Mouse (Mus musculus): ENCODE measurements at regions not wholly inside any gene's neighbourhood (a gene's known extent, or its start where the extent isn't known, plus 50 kb on each side); places are given as distances from the start of the nearest gene placed in this dataset.

DNA sequence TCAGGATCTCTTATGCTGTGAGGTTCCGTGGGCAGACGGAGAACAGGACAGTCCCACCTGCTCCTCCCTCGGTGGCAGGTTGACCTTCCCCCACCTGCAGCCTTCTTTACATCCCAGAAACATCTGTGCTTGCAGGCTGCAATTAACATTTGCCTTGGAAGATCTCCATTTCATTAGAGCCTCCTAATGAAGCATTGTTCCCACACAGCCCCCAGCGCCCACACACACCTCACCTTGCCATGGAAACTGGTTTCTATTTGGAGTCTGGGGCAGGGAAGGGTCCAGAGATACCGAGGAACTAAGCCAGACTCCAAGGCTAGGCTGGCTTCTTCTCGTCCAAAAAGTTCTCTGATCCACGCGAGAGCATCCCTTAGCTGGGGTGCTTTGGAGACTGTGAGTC lies 56.6 kb upstream of the Rpl38 start:
- 73% methylated on average over 8 of the region's 8 CpGs for WGBS
- Histone ChIP-seq H3K4me3 (no peak overlapping the region), H3K27ac (no peak overlapping the region), H3K27me3 (ENCODE audit: low read depth, poor library complexity, severe bottlenecking) (no peaks in the 10 kb centered on the region), H3K36me3 (no peaks in the 10 kb centered on the region), H3K4me1 (no peaks in the 10 kb centered on the region), H3K9me3 (replicated peaks) (no peaks in the 10 kb centered on the region)
- DNase-seq (ENCODE audit: low spot score) = no peak

DNA sequence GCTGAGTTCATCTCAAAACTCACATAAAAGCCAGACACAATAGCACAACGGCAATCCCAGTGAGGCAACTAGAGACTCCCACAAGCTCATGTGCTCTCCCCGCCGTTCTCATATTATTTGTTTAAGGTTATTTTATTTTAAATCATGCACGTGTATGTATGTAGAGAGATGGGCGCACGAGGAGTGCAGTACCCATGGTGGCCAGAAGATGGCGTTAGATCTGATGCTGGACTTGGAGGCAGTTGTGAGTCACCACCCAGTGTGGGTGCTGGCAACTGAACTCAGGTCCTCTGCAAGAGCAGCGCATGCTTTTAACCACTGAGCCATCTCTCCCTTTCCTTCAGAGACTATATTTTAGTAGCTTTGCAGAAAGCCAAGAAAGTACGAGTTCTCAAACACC lies 60.3 kb upstream of the Rpl38 start:
- Histone ChIP-seq H3K27me3 (ENCODE audit: low read depth, poor library complexity, severe bottlenecking) (no peaks in the 10 kb centered on the region), H3K4me3 (no peak overlapping the region), H3K9me3 (replicated peaks) (no peaks in the 10 kb centered on the region), H3K27ac (no peak overlapping the region), H3K36me3 (no peaks in the 10 kb centered on the region), H3K4me1 (no peaks in the 10 kb centered on the region)
- WGBS = 92% methylated on average over 9 of the region's 9 CpGs
- no peak for DNase-seq (ENCODE audit: low spot score)

DNA sequence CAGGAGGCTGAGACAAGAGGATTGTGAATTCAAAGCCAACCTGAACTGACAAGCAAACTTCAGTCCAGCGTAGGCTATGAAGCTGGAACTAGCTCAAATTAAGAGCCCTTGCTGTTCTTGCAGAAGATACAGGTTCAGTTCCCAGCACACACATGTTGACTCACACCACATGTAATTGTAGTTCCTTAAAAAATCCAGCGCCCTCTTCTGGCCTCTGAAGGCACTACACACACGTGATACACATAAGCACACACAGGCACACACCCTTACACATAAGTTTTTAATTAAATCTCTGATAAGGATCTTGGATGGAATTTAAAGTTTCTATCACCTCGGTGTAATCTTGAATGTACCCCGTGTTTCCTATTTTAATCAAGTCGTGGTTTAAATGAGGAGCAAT lies 65.2 kb upstream of the Rpl38 start:
- Histone ChIP-seq H3K36me3 (no peaks in the 10 kb centered on the region), H3K9me3 (replicated peaks) (no peaks in the 10 kb centered on the region), H3K4me1 (no peaks in the 10 kb centered on the region), H3K27ac (no peak overlapping the region), H3K4me3 (no peak overlapping the region), H3K27me3 (ENCODE audit: low read depth, poor library complexity, severe bottlenecking) (no peaks in the 10 kb centered on the region)
- WGBS = 79% methylated on average over 6 of the region's 6 CpGs
- no peak for DNase-seq (ENCODE audit: low spot score)

DNA sequence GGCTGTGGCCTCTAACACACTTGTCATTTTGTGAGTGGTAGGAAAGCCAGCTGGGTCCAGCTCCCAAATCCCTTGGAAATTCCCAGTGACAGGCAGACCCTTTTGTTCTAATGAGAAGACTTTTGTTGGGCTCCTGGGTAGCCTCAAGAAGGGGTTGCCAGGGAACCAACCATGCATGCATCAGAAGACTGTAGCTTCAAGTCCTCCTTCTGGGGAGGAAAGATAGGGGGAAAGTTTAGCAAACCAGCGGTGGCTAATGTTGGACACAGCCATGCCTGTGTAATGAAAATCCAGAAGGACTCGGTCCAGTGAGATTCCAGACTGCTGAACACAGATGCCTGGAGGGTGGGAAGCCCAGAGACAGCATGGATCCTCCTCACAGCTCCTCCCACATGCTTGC lies 71.1 kb upstream of the Rpl38 start:
- Histone ChIP-seq H3K4me3 (no peak overlapping the region), H3K36me3 (no peaks in the 10 kb centered on the region), H3K27ac (no peak overlapping the region), H3K4me1 (no peaks in the 10 kb centered on the region), H3K27me3 (ENCODE audit: low read depth, poor library complexity, severe bottlenecking) (no peaks in the 10 kb centered on the region), H3K9me3 (replicated peaks) (no peaks in the 10 kb centered on the region)
- 73% methylated on average over 2 of the region's 2 CpGs for WGBS
- DNase-seq (ENCODE audit: low spot score) = no peak

DNA sequence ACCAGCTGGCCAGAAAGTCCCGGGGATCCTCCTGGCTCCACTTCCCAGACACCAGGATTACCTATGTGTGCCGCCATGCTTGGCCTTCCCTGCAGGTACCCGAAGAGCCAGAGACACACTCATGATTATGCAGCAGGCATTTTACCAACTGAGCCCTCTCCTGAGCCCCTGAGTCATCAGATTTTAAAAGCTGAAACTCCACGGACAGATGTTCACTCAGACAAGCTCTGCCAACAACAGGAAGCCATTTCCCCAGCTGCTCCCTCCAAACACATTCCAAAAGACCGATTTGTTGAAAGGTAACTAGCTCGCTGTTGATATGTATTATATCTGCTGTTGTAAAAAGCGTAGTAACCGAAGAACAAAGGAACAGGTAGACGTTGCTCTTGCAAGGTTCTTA lies 75.4 kb upstream of the Rpl38 start:
- no peaks in the 10 kb centered on the region for H3K27me3 ChIP-seq (ENCODE audit: low read depth, poor library complexity, severe bottlenecking)
- no peak overlapping the region for H3K27ac ChIP-seq
- no peaks in the 10 kb centered on the region for H3K9me3 ChIP-seq (replicated peaks)
- no peak for DNase-seq (ENCODE audit: low spot score)
- H3K36me3 ChIP-seq = no peaks in the 10 kb centered on the region
- no peak overlapping the region for H3K4me3 ChIP-seq
- H3K4me1 ChIP-seq = peaks cover 8% of the 10 kb centered on the region
- 86% methylated on average over 9 of the region's 9 CpGs for WGBS

DNA sequence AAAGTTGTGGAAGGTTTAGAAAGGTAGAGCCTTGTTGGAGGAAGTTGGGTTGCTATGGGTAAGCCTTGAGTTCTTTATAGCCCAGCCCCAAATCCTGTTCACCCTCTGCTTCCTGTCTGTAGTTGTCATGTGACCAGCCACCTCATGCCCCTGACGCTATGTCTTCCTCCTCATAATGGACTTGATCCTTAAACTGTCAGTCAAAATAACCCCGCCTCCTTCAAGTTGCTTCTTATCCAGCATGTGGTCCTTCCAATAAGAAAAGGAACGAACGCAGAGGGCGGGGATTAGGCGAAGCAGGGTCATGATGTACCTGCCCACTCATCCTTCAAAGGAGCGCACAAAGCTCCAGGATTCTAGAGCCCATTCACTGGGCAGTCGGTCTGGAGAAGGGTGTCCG lies 79.8 kb upstream of the Rpl38 start:
- 71% methylated on average over 9 of the region's 9 CpGs for WGBS
- H3K27me3 ChIP-seq (ENCODE audit: low read depth, poor library complexity, severe bottlenecking) = no peaks in the 10 kb centered on the region

DNA sequence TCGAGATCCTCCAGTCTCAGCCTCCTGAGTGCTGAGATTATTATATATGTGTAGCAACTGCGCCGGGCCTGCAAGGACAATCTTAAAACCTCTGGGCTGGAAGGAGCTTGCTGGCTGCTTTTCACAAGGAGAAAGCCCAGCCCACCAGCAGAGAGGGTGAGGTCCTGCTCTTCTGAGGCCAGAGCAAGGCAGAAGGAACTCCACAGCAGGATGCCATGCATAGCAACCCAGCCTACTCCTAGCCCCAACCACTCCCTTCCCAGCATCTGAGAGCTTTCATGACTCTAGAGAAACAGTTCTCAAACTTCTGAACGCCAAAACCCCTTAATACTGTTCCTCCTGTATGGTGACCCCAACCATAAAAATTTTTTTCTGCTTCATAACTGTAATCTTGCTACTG lies 80.3 kb upstream of the Rpl38 start:
- Histone ChIP-seq H3K4me1 (peaks cover 12% of the 10 kb centered on the region), H3K4me3 (no peak overlapping the region), H3K27me3 (ENCODE audit: low read depth, poor library complexity, severe bottlenecking) (no peaks in the 10 kb centered on the region), H3K27ac (no peak overlapping the region), H3K36me3 (no peaks in the 10 kb centered on the region), H3K9me3 (replicated peaks) (no peaks in the 10 kb centered on the region)
- WGBS = 90% methylated on average over 4 of the region's 4 CpGs
- no peak for DNase-seq (ENCODE audit: low spot score)

More for the DNA sequence above, 79.8 kb upstream of the Rpl38 start:
- Histone ChIP-seq H3K27ac (no peak overlapping the region), H3K36me3 (no peaks in the 10 kb centered on the region), H3K9me3 (replicated peaks) (no peaks in the 10 kb centered on the region), H3K4me1 (peaks cover 12% of the 10 kb centered on the region), H3K4me3 (no peak overlapping the region)
- no peak for DNase-seq (ENCODE audit: low spot score)

DNA sequence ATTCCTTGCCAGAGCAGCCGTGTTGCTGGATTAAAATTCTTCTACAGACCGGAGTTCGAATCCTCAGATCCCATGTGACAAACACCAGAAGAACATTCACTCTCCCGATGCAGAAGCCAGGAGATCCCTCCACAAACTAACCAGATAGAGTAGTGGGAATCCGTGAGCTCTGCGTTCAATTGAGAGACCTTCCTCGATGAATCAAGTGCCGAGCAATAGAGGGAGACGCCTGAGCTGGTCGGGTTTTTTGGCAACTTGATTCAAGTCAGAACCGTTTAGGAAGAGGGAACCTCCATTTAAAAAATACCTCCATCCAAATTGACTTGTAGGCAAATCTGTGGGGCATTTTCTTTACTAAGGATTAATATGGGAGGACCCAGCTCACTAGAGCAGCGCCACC lies 81.9 kb upstream of the Rpl38 start:
- H3K4me3 ChIP-seq = no peak overlapping the region
- H3K9me3 ChIP-seq (replicated peaks) = no peaks in the 10 kb centered on the region
- H3K27ac ChIP-seq = no peak overlapping the region
- WGBS = 90% methylated on average over 12 of the region's 12 CpGs
- peaks cover 12% of the 10 kb centered on the region for H3K4me1 ChIP-seq
- no peak for DNase-seq (ENCODE audit: low spot score)
- no peaks in the 10 kb centered on the region for H3K27me3 ChIP-seq (ENCODE audit: low read depth, poor library complexity, severe bottlenecking)
- H3K36me3 ChIP-seq = no peaks in the 10 kb centered on the region

DNA sequence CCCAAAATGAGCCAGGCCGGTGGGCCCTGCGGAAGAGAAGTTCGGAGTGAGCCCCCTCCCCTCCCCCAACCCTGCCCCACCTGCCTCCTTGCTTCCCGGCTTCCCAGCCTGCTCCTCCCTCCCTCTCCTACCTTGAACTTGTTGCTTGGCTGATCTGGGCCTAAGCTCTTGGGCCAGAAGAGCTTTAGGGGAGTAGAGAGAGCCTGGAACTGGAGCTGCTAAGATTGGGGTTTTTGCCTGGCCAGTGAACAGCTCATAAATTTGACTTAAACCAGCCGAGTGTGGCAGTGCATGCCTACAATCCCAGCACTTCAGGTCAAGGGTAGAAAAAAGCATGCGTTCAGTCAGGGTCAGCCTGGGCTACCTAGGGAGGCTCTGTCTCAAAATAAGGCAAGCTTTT lies 83.5 kb upstream of the Rpl38 start:
- Histone ChIP-seq H3K4me3 (no peak overlapping the region), H3K27ac (no peak overlapping the region), H3K27me3 (ENCODE audit: low read depth, poor library complexity, severe bottlenecking) (no peaks in the 10 kb centered on the region), H3K4me1 (peaks cover 12% of the 10 kb centered on the region), H3K9me3 (replicated peaks) (no peaks in the 10 kb centered on the region), H3K36me3 (no peaks in the 10 kb centered on the region)
- WGBS = 70% methylated on average over 6 of the region's 6 CpGs
- no peak for DNase-seq (ENCODE audit: low spot score)

DNA sequence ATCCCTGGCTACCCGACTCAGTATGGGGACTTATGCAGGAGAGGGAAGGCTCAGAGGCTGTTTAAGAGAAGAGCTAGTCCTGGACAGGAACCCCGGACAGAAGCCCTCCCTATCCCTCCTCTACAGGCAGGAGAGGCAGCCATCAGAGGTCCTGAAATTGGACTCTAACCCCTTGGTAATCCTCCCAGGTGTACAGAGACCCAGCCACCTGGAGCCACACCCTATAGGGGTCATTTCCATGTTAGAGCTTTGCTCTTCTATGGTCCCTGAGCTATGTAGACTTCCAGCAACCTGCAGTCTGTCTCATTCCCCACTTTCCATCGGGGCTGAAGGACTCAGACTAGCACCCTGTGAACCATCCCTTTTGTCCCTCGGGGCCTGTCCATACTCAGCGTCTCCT lies 84.2 kb upstream of the Rpl38 start:
- no peak overlapping the region for H3K4me3 ChIP-seq
- no peaks in the 10 kb centered on the region for H3K36me3 ChIP-seq
- WGBS = 86% methylated on average over 5 of the region's 5 CpGs
- no peaks in the 10 kb centered on the region for H3K27me3 ChIP-seq (ENCODE audit: low read depth, poor library complexity, severe bottlenecking)
- H3K27ac ChIP-seq = no peak overlapping the region
- H3K9me3 ChIP-seq (replicated peaks) = no peaks in the 10 kb centered on the region
- H3K4me1 ChIP-seq = peaks cover 8% of the 10 kb centered on the region
- no peak for DNase-seq (ENCODE audit: low spot score)

DNA sequence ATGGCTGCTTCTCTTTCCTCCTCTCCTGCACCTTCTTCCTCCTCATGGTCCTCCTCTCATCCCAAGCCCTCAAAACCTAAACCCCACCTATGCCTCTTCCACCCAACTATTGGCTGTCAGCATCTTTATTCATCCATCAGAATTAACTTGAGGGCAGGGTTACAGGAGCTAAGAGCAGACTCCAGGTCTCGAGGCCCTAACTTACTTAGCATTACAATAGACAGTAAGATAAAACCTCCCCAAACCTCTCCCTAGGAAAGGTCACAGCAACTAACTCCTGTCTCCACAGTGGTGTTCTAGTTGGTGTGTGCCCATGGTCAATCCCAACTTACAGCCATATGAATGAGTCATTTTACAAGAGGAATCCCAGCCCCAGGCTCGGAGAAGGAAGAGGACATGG lies 88.3 kb upstream of the Rpl38 start:
- H3K27ac ChIP-seq = no peak overlapping the region
- 68% methylated on average over 2 of the region's 2 CpGs for WGBS
- H3K36me3 ChIP-seq = no peaks in the 10 kb centered on the region
- no peaks in the 10 kb centered on the region for H3K27me3 ChIP-seq (ENCODE audit: low read depth, poor library complexity, severe bottlenecking)
- H3K4me3 ChIP-seq = no peak overlapping the region
- 0 out of 2 replicates have a peak, but pooled peaks cover 3% of the 10 kb centered on the region for H3K9me3 ChIP-seq (replicated peaks)
- H3K4me1 ChIP-seq = peaks cover 4% of the 10 kb centered on the region; the same call in 1 of the 2 replicates
- no peak for DNase-seq (ENCODE audit: low spot score)

DNA sequence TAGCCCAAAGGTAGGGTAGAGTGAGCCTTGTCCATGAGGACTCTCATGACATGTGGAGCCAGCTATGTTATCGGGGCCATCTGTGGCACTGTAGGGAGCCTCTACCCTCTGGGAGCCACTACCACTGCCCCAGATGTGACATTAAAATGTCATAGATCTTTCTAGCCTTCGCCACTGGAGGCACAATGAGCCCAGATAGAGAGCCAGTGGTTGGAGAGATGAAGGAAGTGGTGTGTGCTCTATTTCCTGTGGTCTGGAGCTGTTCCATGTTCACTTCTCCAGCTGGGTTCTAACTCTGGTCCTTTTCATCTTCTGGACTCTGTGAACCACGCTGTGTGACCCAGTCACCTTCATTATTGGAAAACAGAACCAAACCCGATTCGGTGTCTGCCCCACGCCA lies 89.8 kb upstream of the Rpl38 start:
- H3K36me3 ChIP-seq = no peaks in the 10 kb centered on the region
- H3K9me3 ChIP-seq (replicated peaks) = 0 out of 2 replicates have a peak, but pooled peaks cover 3% of the 10 kb centered on the region
- no peak overlapping the region for H3K4me3 ChIP-seq
- no peaks in the 10 kb centered on the region for H3K4me1 ChIP-seq
- DNase-seq (ENCODE audit: low spot score) = no peak
- no peak overlapping the region for H3K27ac ChIP-seq
- WGBS = 93% methylated on average over 6 of the region's 6 CpGs
- H3K27me3 ChIP-seq (ENCODE audit: low read depth, poor library complexity, severe bottlenecking) = no peaks in the 10 kb centered on the region

DNA sequence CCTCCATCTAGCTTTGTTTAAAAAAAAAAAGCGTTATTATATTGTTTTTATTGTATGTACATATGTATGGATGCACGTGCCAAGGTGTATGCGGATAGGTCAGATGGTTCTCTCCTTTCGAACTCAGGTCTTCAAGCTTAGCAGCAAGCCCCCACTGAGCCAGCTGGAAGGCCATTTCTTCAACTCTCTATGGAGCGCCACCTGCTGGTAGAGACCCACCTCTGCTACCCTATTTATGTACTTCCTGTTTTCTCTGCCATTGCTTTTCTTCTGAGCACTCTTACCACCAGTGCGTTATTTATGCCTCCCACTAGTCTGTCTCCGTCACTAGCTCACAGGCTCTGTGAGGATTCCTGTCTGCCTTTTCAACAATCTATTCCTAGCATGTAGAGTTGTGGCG lies 91.5 kb upstream of the Rpl38 start:
- Histone ChIP-seq H3K27ac (no peak overlapping the region), H3K9me3 (replicated peaks) (0 out of 2 replicates have a peak, but pooled peaks cover 3% of the 10 kb centered on the region), H3K4me1 (no peaks in the 10 kb centered on the region), H3K27me3 (ENCODE audit: low read depth, poor library complexity, severe bottlenecking) (no peaks in the 10 kb centered on the region), H3K4me3 (no peak overlapping the region), H3K36me3 (no peaks in the 10 kb centered on the region)
- DNase-seq (ENCODE audit: low spot score) = no peak
- WGBS = 81% methylated on average over 8 of the region's 8 CpGs

DNA sequence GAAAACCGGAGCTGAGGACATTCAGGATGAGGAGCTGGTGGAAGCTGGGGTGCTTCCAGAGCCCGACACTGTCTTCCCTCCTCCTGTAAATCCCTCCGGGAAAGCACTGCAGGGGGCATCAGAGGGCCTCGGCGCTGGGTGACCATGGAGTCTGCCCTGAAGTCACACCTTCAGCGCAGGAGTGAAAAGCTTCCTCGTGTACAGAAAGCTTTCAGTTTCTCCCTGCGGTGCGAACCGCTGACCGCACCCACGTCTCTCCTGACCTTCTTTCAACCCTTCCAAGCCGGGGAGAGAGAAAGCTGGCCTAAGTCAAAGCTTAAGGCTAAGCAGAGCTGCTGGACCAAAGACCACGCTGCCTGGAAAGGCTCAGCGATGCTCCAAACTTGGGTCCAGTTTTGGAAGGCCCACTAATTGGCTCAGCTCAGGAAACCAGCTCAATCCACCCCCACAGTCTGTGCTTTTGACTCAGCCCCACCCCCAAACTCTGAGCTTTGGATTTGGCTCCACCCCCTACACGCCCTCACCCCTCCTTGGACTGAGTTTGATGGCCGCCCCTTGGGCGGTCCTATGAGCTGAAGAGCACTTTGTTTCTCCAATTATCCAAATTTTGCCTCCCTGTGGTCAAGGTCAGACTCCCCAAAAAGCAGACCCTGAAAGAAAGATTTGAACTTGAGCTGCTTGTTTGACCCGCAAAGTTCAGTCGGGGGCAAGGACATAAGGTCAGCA lies 97.0 kb upstream of the Rpl38 start:
- Histone ChIP-seq H3K9me3 (replicated peaks) (0 out of 2 replicates have a peak, but pooled peaks cover 3% of the 10 kb centered on the region), H3K4me3 (no peak overlapping the region), H3K4me1 (peaks cover 38% of the 10 kb centered on the region), H3K27ac (peak overlapping the region; percentile 57; the same call in 1 of the 2 replicates), H3K36me3 (no peaks in the 10 kb centered on the region), H3K27me3 (ENCODE audit: low read depth, poor library complexity, severe bottlenecking) (peaks cover 22% of the 10 kb centered on the region; the same call in 1 of the 2 replicates)
- 37% methylated on average over 20 of the region's 20 CpGs for WGBS
- DNase-seq (ENCODE audit: low spot score) = no peak
